Mouse (Mus musculus) ovary, postnatal 36 days (tissue): ENCODE measurements around the gene Cyb5d1.
A peak's percentile ranks its signal among the peaks of the same experiment; 100 is the strongest.

Experiments used
- DNase-seq: peaks from one replicate; pipeline ENCODE4 v3.0.0; 2022; ENCODE audit warnings: low spot score, mixed read lengths

Gene Cyb5d1

GRCm38 (mm10) chr11:69379600-69379999 is 15.8 kb downstream of the Cyb5d1 start:
- no peak for DNase-seq

GRCm38 (mm10) chr11:69377766-69378165 is 17.7 kb downstream of the Cyb5d1 start:
- DNase-seq, result no peak

- no peak for DNase-seq
Observed at GRCm38 (mm10) chr11:69375646-69376045, 19.8 kb downstream of the Cyb5d1 start.

GRCm38 (mm10) chr11:69373223-69373965 is 22.0 kb downstream of the Cyb5d1 start:
- no peak for DNase-seq

- no peak for DNase-seq
Observed at GRCm38 (mm10) chr11:69372780-69373170, 22.7 kb downstream of the Cyb5d1 start.

- DNase-seq, result no peak
Observed at GRCm38 (mm10) chr11:69372056-69372779, 23.2 kb downstream of the Cyb5d1 start.

GRCm38 (mm10) chr11:69371601-69372000 is 23.8 kb downstream of the Cyb5d1 start:
- DNase-seq, result no peak

GRCm38 (mm10) chr11:69370817-69371215 is 24.6 kb downstream of the Cyb5d1 start:
- no peak for DNase-seq

- no peak for DNase-seq
Observed at GRCm38 (mm10) chr11:69369990-69370816, 25.2 kb downstream of the Cyb5d1 start.

- no peak for DNase-seq
Observed at GRCm38 (mm10) chr11:69369215-69369989, 26.0 kb downstream of the Cyb5d1 start, which contains the start of gene Chd3. Gene Chd3 (minus strand): TSS chr11:69369406.

- DNase-seq, result peak; percentile 65
Observed at GRCm38 (mm10) chr11:69368356-69369214, 26.8 kb downstream of the Cyb5d1 start.

GRCm38 (mm10) chr11:69367616-69368355 is 27.6 kb downstream of the Cyb5d1 start:
- peak; percentile 28 for DNase-seq

GRCm38 (mm10) chr11:69366855-69367615 is 28.4 kb downstream of the Cyb5d1 start:
- peak; percentile 29 for DNase-seq

GRCm38 (mm10) chr11:69366157-69366854 is 29.1 kb downstream of the Cyb5d1 start:
- DNase-seq, result peak; percentile 97

- no peak for DNase-seq
Observed at GRCm38 (mm10) chr11:69365722-69366121, 29.7 kb downstream of the Cyb5d1 start.

- peak; percentile 97 for DNase-seq
Observed at GRCm38 (mm10) chr11:69364910-69365309, 30.5 kb downstream of the Cyb5d1 start.

GRCm38 (mm10) chr11:69364376-69364775 is 31.1 kb downstream of the Cyb5d1 start:
- DNase-seq, result no peak

- no peak for DNase-seq
Observed at GRCm38 (mm10) chr11:69362479-69362878, 33.0 kb downstream of the Cyb5d1 start.

GRCm38 (mm10) chr11:69362021-69362420 is 33.4 kb downstream of the Cyb5d1 start:
- DNase-seq, result no peak
